Mouse (Mus musculus) monocyte, adult 2 months (primary cell): ENCODE measurements around the gene Cntn4.

Source experiments
- DNase-seq, 2 experiments: peaks; one replicate each; pipeline ENCODE4 v3.0.0; 2022; ENCODE audit warnings: low spot score in 2 of 2, low read depth in 1 of 2

Cntn4 gene

DNA sequence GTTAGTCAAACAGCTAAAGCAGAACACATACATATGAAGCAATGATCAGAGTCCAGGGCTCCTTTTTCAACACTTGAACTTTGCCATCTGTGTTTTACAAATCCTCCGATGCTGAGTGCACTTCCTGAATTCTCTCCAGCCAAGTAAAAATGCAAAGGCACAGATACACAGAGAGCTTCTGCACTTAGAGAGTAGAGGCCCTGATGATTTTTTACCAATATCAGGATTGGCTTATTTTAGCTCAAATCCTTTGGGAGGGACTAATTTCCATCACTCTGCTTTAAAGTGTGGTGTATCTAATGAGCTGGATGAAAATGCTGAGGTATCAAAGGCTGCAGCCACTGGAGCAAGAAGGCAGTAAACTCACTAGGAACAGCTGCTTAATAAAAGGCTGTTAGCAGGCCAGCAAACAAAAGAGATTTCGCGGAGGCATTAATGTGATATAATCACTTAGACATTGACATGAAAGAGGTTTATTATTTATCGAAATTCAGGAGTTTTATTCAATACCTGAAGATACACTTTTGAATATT lies 400.7 kb downstream of the Cntn4 start:
- no peak for DNase-seq

- no peak for DNase-seq
Measured at GRCm38 (mm10) chr6:106078629-106079028, 401.2 kb downstream of the Cntn4 start.

DNA sequence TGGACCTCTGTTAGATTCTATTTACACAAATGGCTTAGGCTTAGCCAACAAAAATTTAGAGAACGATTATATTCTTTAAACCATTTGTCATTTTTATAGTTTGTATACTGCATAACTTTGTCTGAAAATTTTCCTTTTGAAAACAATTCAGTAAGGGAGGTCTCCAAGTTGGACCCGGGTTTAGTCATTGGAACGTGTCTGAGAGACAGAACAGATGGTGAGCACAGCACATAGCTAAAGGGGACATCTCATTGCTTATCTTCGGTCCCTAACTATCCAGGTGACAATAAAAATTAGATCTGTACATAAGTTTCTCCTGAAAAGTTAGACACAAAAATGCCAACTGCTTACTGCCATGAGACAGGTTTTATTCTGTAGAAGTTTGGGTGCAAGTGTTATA lies 420.4 kb downstream of the Cntn4 start:
- no peak for DNase-seq

GRCm38 (mm10) chr6:106118523-106119081 lies 441.1 kb downstream of the Cntn4 start:
- DNase-seq, result no peak

DNA sequence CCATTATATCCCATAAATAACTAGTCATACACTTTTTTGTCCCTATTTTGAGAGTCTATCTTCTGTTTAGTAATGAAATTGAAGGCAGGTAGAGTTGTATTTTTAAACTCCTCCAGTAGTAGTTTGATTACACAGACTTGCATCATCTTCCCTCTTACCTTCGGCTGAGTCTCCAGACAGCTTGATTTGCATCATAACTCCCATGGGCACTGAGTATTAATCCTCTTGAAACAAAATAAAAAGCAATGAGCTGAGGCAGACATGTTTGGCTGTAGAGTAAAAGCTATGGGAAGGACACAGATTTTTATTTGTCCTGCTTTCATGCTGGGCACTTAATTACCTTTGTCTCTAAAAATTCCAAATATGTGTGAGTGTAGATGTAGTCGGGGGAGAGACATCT lies 476.1 kb downstream of the Cntn4 start:
- no peak for DNase-seq

- no peak for DNase-seq
Measured at GRCm38 (mm10) chr6:106155362-106155761, 477.9 kb downstream of the Cntn4 start.

DNA sequence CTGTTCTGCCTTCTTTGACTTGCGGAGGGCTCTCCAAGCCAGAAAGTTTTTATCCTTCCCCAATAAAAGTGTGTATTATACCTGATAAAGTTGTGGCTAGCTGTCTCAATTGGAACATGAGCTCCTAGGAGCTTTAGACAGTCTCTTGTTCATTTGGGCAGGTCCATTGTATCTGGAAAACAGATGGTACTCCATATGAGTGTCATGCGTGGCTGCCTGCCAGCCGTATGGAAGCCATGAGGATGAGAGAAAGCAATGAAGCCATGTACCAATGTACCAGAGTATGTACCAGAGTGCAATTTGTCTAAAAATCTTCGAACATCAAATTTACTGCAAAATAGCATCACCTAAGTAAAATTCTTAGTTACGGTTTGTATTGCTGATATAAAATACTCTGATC lies 500.1 kb downstream of the Cntn4 start:
- no peak for DNase-seq

- no peak for DNase-seq
Measured at GRCm38 (mm10) chr6:106181596-106181995, 504.1 kb downstream of the Cntn4 start.

DNA sequence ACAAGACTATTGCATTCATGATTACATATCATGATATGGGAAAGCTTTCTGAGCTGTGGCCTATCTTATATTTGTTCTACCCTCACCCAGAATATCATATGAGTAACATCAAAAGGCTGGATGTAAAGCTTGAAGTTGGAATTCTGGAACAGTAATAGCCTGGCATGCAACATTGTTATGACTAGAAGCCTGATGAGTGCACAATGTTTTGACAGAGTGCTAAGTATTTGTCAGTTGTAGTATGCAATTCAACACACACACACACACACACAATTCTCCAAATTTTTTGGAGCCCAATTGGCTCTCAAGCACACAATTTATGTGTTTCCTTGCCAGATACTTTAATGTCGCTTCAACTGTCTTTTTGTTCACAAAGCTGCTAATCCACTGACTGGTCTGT lies 523.5 kb downstream of the Cntn4 start:
- no peak for DNase-seq

GRCm38 (mm10) chr6:106207401-106207800 lies 529.9 kb downstream of the Cntn4 start:
- DNase-seq, result no peak

GRCm38 (mm10) chr6:106213071-106213470 lies 535.6 kb downstream of the Cntn4 start:
- no peak for DNase-seq

GRCm38 (mm10) chr6:106237046-106237948 lies 559.8 kb downstream of the Cntn4 start:
- no peak for DNase-seq

GRCm38 (mm10) chr6:106241553-106241952 lies 564.1 kb downstream of the Cntn4 start:
- no peak for DNase-seq

DNA sequence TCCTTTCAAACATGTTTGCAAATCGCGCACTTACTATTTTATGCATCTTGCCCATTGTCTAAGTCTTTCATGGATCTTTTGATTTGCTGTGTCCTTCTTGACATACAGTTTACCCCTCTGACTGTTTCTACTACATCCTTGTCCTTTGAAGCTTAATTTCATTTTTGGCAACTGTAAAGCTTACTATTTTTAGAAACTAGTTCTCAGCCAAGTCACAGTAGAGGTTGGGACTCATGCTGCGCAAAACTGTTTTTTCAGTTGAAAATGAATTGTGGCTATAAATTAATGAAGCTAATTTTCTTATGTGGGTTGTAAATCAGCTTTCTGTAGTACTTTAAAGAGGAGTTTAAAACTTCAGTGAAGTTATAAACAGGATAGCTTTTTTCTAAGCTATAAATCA lies 585.9 kb downstream of the Cntn4 start:
- DNase-seq, result no peak

GRCm38 (mm10) chr6:106265487-106265886 lies 588.0 kb downstream of the Cntn4 start:
- no peak for DNase-seq

- DNase-seq, result no peak
Measured at GRCm38 (mm10) chr6:106266304-106266703, 588.8 kb downstream of the Cntn4 start.

DNA sequence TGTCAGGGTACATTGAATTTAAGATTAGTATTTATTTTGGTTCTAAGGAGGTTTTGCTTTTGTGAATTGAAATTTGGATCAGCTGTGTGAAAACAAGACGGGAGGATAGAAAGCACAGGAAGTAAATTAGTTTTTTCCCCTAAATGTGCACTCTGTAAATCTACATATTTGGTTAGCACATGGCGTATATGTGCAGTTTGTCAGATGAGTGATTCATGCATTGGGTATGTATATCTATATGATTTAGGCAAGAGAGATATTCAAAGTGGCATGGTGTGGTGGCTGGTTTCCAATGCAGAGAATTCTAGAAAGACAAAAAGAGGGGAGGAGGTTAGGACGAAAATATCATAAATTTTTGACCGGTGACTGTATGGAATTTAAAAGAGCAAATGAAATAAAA lies 591.3 kb downstream of the Cntn4 start:
- no peak for DNase-seq

DNA sequence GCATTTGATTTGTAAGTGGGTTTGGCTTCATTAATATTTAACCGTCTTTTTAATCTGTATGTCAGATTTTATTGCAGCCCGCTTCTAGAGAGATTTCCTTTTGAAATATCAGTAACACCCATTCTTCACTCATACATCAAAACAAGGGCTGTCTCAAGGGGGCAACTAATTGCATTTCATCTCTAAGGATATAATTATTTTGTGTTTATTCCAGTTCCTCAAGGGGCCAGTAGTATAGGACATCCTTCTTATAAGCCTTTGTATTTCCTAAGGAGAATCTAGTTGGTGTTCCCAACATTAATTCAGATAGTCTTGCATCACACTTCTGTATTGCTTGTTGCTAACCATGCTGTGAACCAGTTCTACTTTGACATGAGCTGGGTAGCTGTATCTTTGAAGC lies 599.7 kb downstream of the Cntn4 start:
- no peak for DNase-seq

- DNase-seq, result no peak
Measured at GRCm38 (mm10) chr6:106281621-106282020, 604.2 kb downstream of the Cntn4 start.

- no peak for DNase-seq
Measured at GRCm38 (mm10) chr6:106283815-106284214, 606.4 kb downstream of the Cntn4 start.

GRCm38 (mm10) chr6:106299451-106299850 lies 622.0 kb downstream of the Cntn4 start:
- no peak for DNase-seq

GRCm38 (mm10) chr6:106300179-106300578 lies 622.7 kb downstream of the Cntn4 start:
- no peak for DNase-seq
